Mouse (Mus musculus) hindbrain, embryonic 12.5 days (tissue): ENCODE data around the gene Sbp. TPM values are rescaled to one million over a fixed set of nuclear protein-coding genes. Genes with fewer than 3 reads are reported as not detected.
"Not testable (repeated sequence)": the region's sequence is repeated elsewhere in the genome, so short reads cannot be mapped to it uniquely, and the experiment has no call there.

Source experiments
- ATAC-seq: fragments of 200-750 bp; cut with Nextera tagmentation; 2 replicates; pipeline ENCODE4 v1.8.0; 2017; ENCODE audit warnings: moderate TSS enrichment; ENCODE audit not compliant: low FRiP score
- H3K27ac ChIP-seq: fragments of 300-500 bp; sonication (generic); 2 replicates; pipeline ENCODE4 v1.5.1; 2016; ENCODE audit warnings: mild to moderate bottlenecking
- H3K27me3 ChIP-seq: fragments of 300-500 bp; sonication (generic); 2 replicates; pipeline ENCODE4 v1.6.1; 2016; ENCODE audit warnings: mild to moderate bottlenecking
- H3K36me3 ChIP-seq: fragments of 300-500 bp; sonication (generic); 2 replicates; pipeline ENCODE4 v1.6.1; 2016; ENCODE audit warnings: mild to moderate bottlenecking
- H3K4me1 ChIP-seq: fragments of 300-500 bp; sonication (generic); 2 replicates; pipeline ENCODE4 v1.6.1; 2016
- H3K4me2 ChIP-seq: fragments of 300-500 bp; sonication (generic); replicated peaks from 2 replicates; pipeline ENCODE4 v1.6.1; 2016; ENCODE audit warnings: mild to moderate bottlenecking
- H3K4me3 ChIP-seq: fragments of 300-500 bp; sonication (generic); 2 replicates; pipeline ENCODE4 v1.5.1; 2016; ENCODE audit warnings: mild to moderate bottlenecking
- H3K9ac ChIP-seq: fragments of 300-500 bp; sonication (generic); 2 replicates; pipeline ENCODE4 v1.6.1; 2016; ENCODE audit warnings: mild to moderate bottlenecking, moderate library complexity
- H3K9me3 ChIP-seq: fragments of 300-500 bp; sonication (generic); replicated peaks from 2 replicates; pipeline ENCODE4 v1.6.1; 2016; ENCODE audit warnings: mild to moderate bottlenecking
- WGBS: fragments of 180-500 bp; shearing (Covaris S2); methylation state at CpG from one replicate; pipeline ENCODE4 v1.1.7; 2016; 5-methylcytosine and 5-hydroxymethylcytosine counted together
- polyA plus RNA-seq: library from polyadenylated mRNA; unstranded; fragments of >200 nt; fragmentation: Nextera tagmentation; extraction: Ambion mirVana; gene quantifications from 2 replicates; pipeline ENCODE4 v1.2.1, GENCODE M21; 2016

The Sbp gene
- polyA plus RNA-seq, result not detected in 2 replicates

- no peak for ATAC-seq
These were observed at the start of gene Sbp for GRCm38 (mm10) chr17:23941372-23941771. Sbp (plus strand) TSS chr17:23941672.

GRCm38 (mm10) chr17:23917158-23917557 is 24.3 kb upstream of the Sbp start, which contains the start of gene Dcpp3:
Dcpp3 (plus strand) TSS chr17:23917458.
- 75% methylated on average over 4 of the region's 4 CpGs for WGBS
- not testable (repeated sequence) for H3K36me3 ChIP-seq

More at GRCm38 (mm10) chr17:23941372-23941771, at the start of gene Sbp:
- no peak within 1 kb of the TSS for H3K4me2 ChIP-seq
- no peak within 1 kb of the TSS for H3K9ac ChIP-seq
- no peaks in the 10 kb centered on the region for H3K4me1 ChIP-seq
- no peaks in the 10 kb centered on the region for H3K9me3 ChIP-seq
- no peak within 1 kb of the TSS for H3K27ac ChIP-seq
- no peak within 1 kb of the TSS for H3K4me3 ChIP-seq
- H3K27me3 ChIP-seq, result no peaks in the 10 kb centered on the region
- H3K36me3 ChIP-seq, result no peaks in the 10 kb centered on the region

DNA sequence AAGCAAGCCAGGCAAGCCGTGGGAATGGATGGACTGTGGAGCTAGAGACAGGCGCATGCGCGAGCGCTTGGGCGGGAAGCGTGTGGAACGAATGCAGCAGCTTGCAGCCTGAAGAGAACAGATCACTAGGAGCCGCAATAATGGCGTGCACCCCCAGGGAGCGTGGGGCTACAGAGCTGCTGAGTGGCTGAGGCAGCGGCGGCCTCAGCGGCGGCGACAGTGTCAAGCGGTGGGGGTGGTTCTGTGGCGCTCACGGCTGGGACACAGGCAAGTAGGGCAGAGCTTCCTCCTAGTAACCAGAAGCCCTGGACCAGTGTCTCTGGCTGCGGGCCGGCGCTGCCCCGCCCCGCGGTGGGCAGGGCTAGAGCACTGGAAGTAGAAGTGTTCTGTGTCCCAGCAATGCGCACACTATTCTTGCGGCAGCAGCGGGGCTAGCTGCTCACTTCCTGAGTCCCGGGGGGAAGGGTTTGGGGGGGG is 16.9 kb upstream of the Sbp start:
- Histone ChIP-seq H3K9me3 (no peaks in the 10 kb centered on the region), H3K27me3 (no peaks in the 10 kb centered on the region), H3K4me3 (peak overlapping the region; percentile 54), H3K4me2 (peak overlapping the region; percentile 84), H3K36me3 (no peaks in the 10 kb centered on the region), H3K9ac (peak overlapping the region; percentile 64), H3K4me1 (peaks cover 11% of the 10 kb centered on the region), H3K27ac (peak overlapping the region; percentile 95)
- under 1% methylated on average over 29 of the region's 29 CpGs for WGBS
- ATAC-seq, result peak; percentile 97

More at GRCm38 (mm10) chr17:23917158-23917557, 24.3 kb upstream of the Sbp start, which contains the start of gene Dcpp3:
- not testable (repeated sequence) for H3K9me3 ChIP-seq, H3K27ac ChIP-seq, H3K27me3 ChIP-seq, H3K4me2 ChIP-seq, H3K4me3 ChIP-seq, H3K9ac ChIP-seq, ATAC-seq, H3K4me1 ChIP-seq

DNA sequence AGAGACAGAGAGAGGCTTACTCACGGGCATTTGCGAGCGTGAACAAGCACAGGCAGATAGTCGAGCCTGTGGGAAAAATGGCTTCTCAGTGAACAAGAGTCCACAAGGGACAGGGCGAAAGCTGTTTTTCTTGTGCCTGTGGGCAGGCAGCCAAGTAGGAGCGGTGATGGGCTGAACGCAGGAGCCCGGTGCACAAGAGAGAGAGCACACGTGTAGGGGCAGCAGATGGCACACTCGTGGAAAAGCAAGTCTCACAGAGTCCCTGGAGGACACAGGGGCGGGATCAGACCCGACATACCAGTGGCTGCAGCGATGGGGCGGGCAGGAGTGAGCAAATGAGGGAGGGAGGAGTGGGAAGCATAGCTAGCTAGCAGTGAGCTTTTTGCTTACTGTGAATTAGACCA is 16.4 kb upstream of the Sbp start:
- H3K36me3 ChIP-seq, result no peaks in the 10 kb centered on the region
- peak overlapping the region; percentile 84 for H3K4me2 ChIP-seq
- H3K9me3 ChIP-seq, result no peaks in the 10 kb centered on the region
- peaks cover 11% of the 10 kb centered on the region for H3K4me1 ChIP-seq
- WGBS, result 0% methylated on average over 14 of the region's 14 CpGs
- no peaks in the 10 kb centered on the region for H3K27me3 ChIP-seq
- H3K9ac ChIP-seq, result peak overlapping the region; percentile 64
- H3K27ac ChIP-seq, result peak overlapping the region; percentile 95
- peak overlapping the region; percentile 54 for H3K4me3 ChIP-seq
- peak; percentile 89 for ATAC-seq

GRCm38 (mm10) chr17:23931157-23931556 is 10.3 kb upstream of the Sbp start:
- Histone ChIP-seq H3K27ac (no peak overlapping the region), H3K9me3 (no peaks in the 10 kb centered on the region), H3K4me1 (no peaks in the 10 kb centered on the region), H3K4me3 (no peak overlapping the region), H3K9ac (no peak overlapping the region), H3K4me2 (no peak overlapping the region), H3K27me3 (no peaks in the 10 kb centered on the region), H3K36me3 (no peaks in the 10 kb centered on the region)
- ATAC-seq, result no peak
- 86% methylated on average over 5 of the region's 5 CpGs for WGBS

GRCm38 (mm10) chr17:23947486-23947885 is 6.0 kb downstream of the Sbp start:
- H3K27ac ChIP-seq, H3K9me3 ChIP-seq, ATAC-seq, H3K27me3 ChIP-seq, H3K4me2 ChIP-seq, H3K9ac ChIP-seq, H3K36me3 ChIP-seq, H3K4me3 ChIP-seq, H3K4me1 ChIP-seq: not testable (repeated sequence)
- 85% methylated on average over 4 of the region's 4 CpGs for WGBS

DNA sequence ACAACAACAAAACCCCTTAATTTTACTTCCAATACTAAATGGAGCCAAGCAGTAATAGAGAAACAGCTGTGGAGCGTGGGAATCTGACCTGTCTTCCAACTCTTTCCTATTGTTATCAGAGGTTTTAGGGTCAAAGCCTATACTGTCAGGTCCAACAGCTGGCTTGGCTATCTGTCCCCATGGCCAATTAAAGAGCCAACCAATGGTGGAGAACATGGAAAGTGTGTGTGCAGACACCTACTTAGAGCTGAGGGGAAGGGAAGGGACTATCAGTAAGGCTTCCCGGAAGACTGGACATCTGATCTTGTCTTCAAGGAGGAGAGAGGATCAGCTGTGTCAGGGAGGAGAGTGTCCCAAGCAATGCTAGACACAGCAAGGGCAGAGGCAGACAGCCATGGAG is 7.6 kb downstream of the Sbp start:
- Histone ChIP-seq H3K9ac (no peak overlapping the region), H3K27me3 (no peaks in the 10 kb centered on the region)
- WGBS, result 81% methylated on average over 2 of the region's 2 CpGs

GRCm38 (mm10) chr17:23950828-23951227 is 9.4 kb downstream of the Sbp start:
- ATAC-seq, H3K36me3 ChIP-seq, H3K9me3 ChIP-seq, H3K4me1 ChIP-seq, H3K27ac ChIP-seq, H3K4me2 ChIP-seq, H3K27me3 ChIP-seq, H3K4me3 ChIP-seq, H3K9ac ChIP-seq: not testable (repeated sequence)
- 70% methylated on average over 4 of the region's 4 CpGs for WGBS

More for the DNA sequence above, 7.6 kb downstream of the Sbp start:
- no peak overlapping the region for H3K4me3 ChIP-seq
- no peaks in the 10 kb centered on the region for H3K4me1 ChIP-seq
- H3K27ac ChIP-seq, result no peak overlapping the region
- ATAC-seq, result no peak
- no peak overlapping the region for H3K4me2 ChIP-seq
- no peaks in the 10 kb centered on the region for H3K9me3 ChIP-seq
- no peaks in the 10 kb centered on the region for H3K36me3 ChIP-seq

DNA sequence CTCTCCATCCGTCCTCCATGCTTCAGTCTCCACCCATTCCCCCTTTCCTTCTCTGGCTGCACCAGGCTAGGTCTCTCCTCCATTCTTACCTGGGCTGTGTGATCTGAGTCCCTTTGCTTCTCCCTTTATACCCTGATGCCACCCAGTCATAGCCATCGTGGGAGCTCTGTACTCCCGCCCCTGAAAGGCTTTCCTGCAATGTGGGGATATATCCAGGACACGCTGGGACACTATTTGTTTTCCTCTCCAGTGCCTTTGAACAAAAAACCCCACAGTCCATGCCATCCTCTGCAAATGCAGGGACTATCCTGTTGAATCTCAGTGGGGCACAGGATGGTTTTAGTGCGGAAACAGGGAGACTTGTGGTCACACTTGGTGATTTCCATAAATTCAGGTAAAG is 13.7 kb downstream of the Sbp start, which contains the start of gene Sbpl:
Gene Sbpl (minus strand): TSS at position 101 of the 400 bp plus-strand sequence.
- ATAC-seq, result no peak
- Histone ChIP-seq H3K9ac (no peak within 1 kb of the TSS), H3K4me1 (peaks cover 3% of the 10 kb centered on the region), H3K27me3 (no peaks in the 10 kb centered on the region), H3K36me3 (no peaks in the 10 kb centered on the region), H3K9me3 (no peaks in the 10 kb centered on the region), H3K4me2 (no peak within 1 kb of the TSS), H3K4me3 (no peak within 1 kb of the TSS), H3K27ac (no peak within 1 kb of the TSS)
- WGBS, result 70% methylated on average over 5 of the region's 5 CpGs

GRCm38 (mm10) chr17:23960084-23960738 is 18.7 kb downstream of the Sbp start:
- WGBS, result 44% methylated on average over 3 of the region's 3 CpGs
- Histone ChIP-seq H3K36me3 (no peaks in the 10 kb centered on the region), H3K27me3 (no peaks in the 10 kb centered on the region), H3K27ac (no peak overlapping the region), H3K4me2 (no peak overlapping the region), H3K9ac (no peak overlapping the region), H3K4me1 (peaks cover 3% of the 10 kb centered on the region), H3K4me3 (no peak overlapping the region), H3K9me3 (no peaks in the 10 kb centered on the region)
- peak; percentile 95 for ATAC-seq

GRCm38 (mm10) chr17:23961573-23962122 is 20.2 kb downstream of the Sbp start:
- Histone ChIP-seq H3K27ac (no peak overlapping the region), H3K4me2 (no peak overlapping the region), H3K4me1 (peaks cover 3% of the 10 kb centered on the region), H3K9ac (no peak overlapping the region), H3K36me3 (no peaks in the 10 kb centered on the region), H3K4me3 (no peak overlapping the region), H3K27me3 (no peaks in the 10 kb centered on the region), H3K9me3 (no peaks in the 10 kb centered on the region)
- ATAC-seq, result no peak
- 52% methylated on average over 4 of the region's 4 CpGs for WGBS

DNA sequence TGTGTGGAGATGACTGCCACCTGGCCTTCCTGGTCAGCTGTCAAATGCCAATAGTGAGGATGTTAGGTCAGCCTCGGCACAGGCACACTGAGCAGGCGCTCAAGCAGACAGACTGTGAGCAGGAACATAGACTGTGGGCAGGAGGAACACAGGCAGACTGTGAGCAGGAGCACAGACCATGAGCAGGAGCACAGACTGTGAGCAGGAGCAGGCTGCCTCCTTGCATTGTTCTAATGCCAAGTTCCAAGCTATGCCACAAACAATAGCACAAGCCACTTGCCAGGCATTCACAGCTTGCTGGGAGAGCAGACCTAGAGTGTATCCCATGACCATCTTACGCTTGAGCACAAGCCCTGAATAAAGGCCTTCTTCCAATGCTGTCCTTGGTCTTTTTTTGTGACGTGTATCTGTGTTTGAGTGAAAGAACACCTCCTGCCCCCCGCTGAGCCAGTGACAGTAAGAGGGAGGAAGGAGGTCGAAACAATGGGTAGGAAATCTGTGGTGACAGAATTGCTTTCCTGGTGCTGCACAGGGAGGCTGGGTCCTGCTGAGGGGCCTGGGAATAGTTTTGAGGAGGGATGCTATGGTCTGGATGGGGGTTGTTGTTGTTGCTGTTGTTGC is 24.4 kb downstream of the Sbp start:
- ATAC-seq, result no peak
- no peaks in the 10 kb centered on the region for H3K4me1 ChIP-seq
- WGBS, result 35% methylated on average over 6 of the region's 6 CpGs

More for the DNA sequence above, 24.4 kb downstream of the Sbp start:
- no peak overlapping the region for H3K4me3 ChIP-seq
- no peaks in the 10 kb centered on the region for H3K9me3 ChIP-seq
- H3K9ac ChIP-seq, result no peak overlapping the region
- no peak overlapping the region for H3K27ac ChIP-seq
- no peaks in the 10 kb centered on the region for H3K27me3 ChIP-seq
- H3K36me3 ChIP-seq, result no peaks in the 10 kb centered on the region
- no peak overlapping the region for H3K4me2 ChIP-seq
